Mouse (Mus musculus): Measurements from ENCODE around the gene Tiam2. TPM values are rescaled to one million over a fixed set of nuclear protein-coding genes. Genes with fewer than 3 reads are reported as not detected.
A peak's percentile ranks its signal among the peaks of the same experiment; 100 is the strongest.

Gene Tiam2
- total RNA-seq, 2 experiments from 2014 or later = 5.6 to 7.5 TPM

GRCm38 (mm10) chr17:3541033-3541432 is 214.7 kb downstream of the Tiam2 start:
- ATAC-seq (replicated peaks; ENCODE audit: poor library complexity) = no peak

- no peak for ATAC-seq (replicated peaks; ENCODE audit: poor library complexity)
Measured at GRCm38 (mm10) chr17:3547725-3548124, 221.4 kb downstream of the Tiam2 start.

DNA sequence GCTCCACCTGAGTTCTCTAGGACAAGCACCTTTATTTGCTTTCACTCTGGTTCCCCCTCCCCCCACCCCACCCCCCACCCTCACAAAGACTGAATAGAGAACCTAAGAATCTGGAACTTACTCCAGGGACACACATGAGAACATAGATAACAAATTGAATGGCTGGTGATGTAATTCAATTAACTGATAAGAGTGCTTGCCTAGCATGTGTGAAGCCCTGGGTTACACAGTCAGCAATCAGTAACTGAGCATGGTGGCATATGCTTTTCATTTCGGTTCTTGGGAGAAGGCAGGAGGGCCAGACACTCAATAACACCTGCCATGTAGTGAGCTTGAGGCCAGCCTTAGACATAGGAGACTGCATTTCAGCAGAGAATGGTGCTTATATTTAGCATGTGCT is 229.9 kb downstream of the Tiam2 start:
- peak; percentile 12; the same call in 1 of the 2 replicates for ATAC-seq (replicated peaks; ENCODE audit: poor library complexity)

- peak; percentile 88 for ATAC-seq (replicated peaks; ENCODE audit: poor library complexity)
Measured at GRCm38 (mm10) chr17:3557331-3558311, 231.2 kb downstream of the Tiam2 start, which contains the start of gene Tfb1m. Gene Tfb1m, minus strand, starts transcription at chr17:3557781.

GRCm38 (mm10) chr17:3558356-3558870 is 232.0 kb downstream of the Tiam2 start:
- no peak for ATAC-seq (replicated peaks; ENCODE audit: poor library complexity)

GRCm38 (mm10) chr17:3560534-3560933 is 234.2 kb downstream of the Tiam2 start:
- ATAC-seq (replicated peaks; ENCODE audit: poor library complexity) = no peak

- no peak for ATAC-seq (replicated peaks; ENCODE audit: poor library complexity)
Measured at GRCm38 (mm10) chr17:3562405-3562804, 236.0 kb downstream of the Tiam2 start.

DNA sequence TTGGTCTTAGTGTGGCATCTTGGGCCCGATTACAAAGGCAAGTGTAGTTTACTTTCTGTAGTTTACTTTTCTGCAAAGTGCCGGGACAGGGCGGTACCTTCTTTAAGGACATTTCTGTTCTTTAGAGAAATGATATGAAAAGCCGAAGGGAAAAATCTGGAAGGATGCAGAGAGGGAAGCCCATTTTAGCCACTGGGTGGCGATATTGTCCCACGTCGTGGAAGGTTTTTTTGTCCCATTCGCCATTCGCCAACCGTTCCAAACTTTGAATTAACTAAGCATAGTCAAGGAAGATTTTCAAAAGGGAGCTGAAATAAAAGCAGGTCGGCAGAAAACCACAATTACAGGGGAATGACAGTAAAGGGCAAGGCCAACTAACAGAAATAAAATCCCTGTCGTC is 244.5 kb downstream of the Tiam2 start:
- ATAC-seq (replicated peaks; ENCODE audit: poor library complexity) = peak; percentile 91

Other genes starting within 250 kb of the Tiam2 start
- 35.9 and 37.9 TPM in 2 replicates for gene Scaf8, start 211.6 kb upstream of the Tiam2 start, total RNA-seq (2015)
- gene Scaf8, start 211.6 kb upstream of the Tiam2 start, total RNA-seq (2017) = 30.2 and 35.3 TPM in 2 replicates
- gene Cldn20, start 206.0 kb downstream of the Tiam2 start, total RNA-seq (2015) = 2.0 TPM in 1 of 2 replicates, not detected in the other
- 0.29 and 0.74 TPM in 2 replicates for gene Cldn20, start 206.0 kb downstream of the Tiam2 start, total RNA-seq (2017)
- 23.5 and 24.0 TPM in 2 replicates for gene Tfb1m, start 231.2 kb downstream of the Tiam2 start, total RNA-seq (2015)
- gene Tfb1m, start 231.2 kb downstream of the Tiam2 start, total RNA-seq (2017) = 12.1 and 15.1 TPM in 2 replicates